Mouse (Mus musculus) neural tube, embryonic 10.5 days (tissue): ENCODE results near the gene Ap2m1.
A peak's percentile ranks its signal among the peaks of the same experiment; 100 is the strongest.

Experiments used
- DNase-seq: peaks from one replicate; pipeline ENCODE4 v3.0.0-alpha.2; 2017; ENCODE audit warnings: low spot score; ENCODE audit errors: extremely low spot score

The Ap2m1 gene

GRCm38 (mm10) chr16:20529375-20529774, 5.9 kb upstream of the Ap2m1 start:
- no peak for DNase-seq

GRCm38 (mm10) chr16:20530941-20531340, 4.3 kb upstream of the Ap2m1 start:
- DNase-seq = no peak

GRCm38 (mm10) chr16:20534617-20535295, 522 bp upstream of the Ap2m1 start:
- DNase-seq = no peak

GRCm38 (mm10) chr16:20536081-20536665, 895 bp downstream of the Ap2m1 start:
- DNase-seq = no peak

GRCm38 (mm10) chr16:20537071-20537471, 1.8 kb downstream of the Ap2m1 start:
- DNase-seq = no peak

GRCm38 (mm10) chr16:20537601-20538320, 2.5 kb downstream of the Ap2m1 start:
- no peak for DNase-seq

- DNase-seq = no peak
Measured at GRCm38 (mm10) chr16:20539649-20540048, 4.4 kb downstream of the Ap2m1 start.

GRCm38 (mm10) chr16:20540438-20540837, 5.2 kb downstream of the Ap2m1 start:
- no peak for DNase-seq

- DNase-seq = no peak
Measured at GRCm38 (mm10) chr16:20545696-20546095, 10.4 kb downstream of the Ap2m1 start.

GRCm38 (mm10) chr16:20547423-20547822, 12.1 kb downstream of the Ap2m1 start:
- no peak for DNase-seq

- DNase-seq = peak; percentile 95
Measured at GRCm38 (mm10) chr16:20548096-20548948, 13.0 kb downstream of the Ap2m1 start, which contains the start of gene Abcf3. Gene Abcf3, plus strand, starts transcription at chr16:20548577.

- DNase-seq = no peak
Measured at GRCm38 (mm10) chr16:20549161-20549560, 13.9 kb downstream of the Ap2m1 start.

- no peak for DNase-seq
Measured at GRCm38 (mm10) chr16:20551691-20552090, 16.4 kb downstream of the Ap2m1 start.

GRCm38 (mm10) chr16:20552594-20552993, 17.3 kb downstream of the Ap2m1 start:
- no peak for DNase-seq

- DNase-seq = no peak
Measured at GRCm38 (mm10) chr16:20555000-20555399, 19.7 kb downstream of the Ap2m1 start.

GRCm38 (mm10) chr16:20557381-20557780, 22.1 kb downstream of the Ap2m1 start:
- no peak for DNase-seq

GRCm38 (mm10) chr16:20565075-20565474, 29.8 kb downstream of the Ap2m1 start:
- DNase-seq = no peak

- DNase-seq = peak; percentile 48
Measured at GRCm38 (mm10) chr16:20589366-20589938, 54.2 kb downstream of the Ap2m1 start, which contains the start of gene Vwa5b2. Gene Vwa5b2, plus strand, starts transcription at chr16:20589471.

- DNase-seq = peak; percentile 66
Measured at GRCm38 (mm10) chr16:20589939-20590679, 54.8 kb downstream of the Ap2m1 start.

GRCm38 (mm10) chr16:20590680-20591038, 55.4 kb downstream of the Ap2m1 start:
- DNase-seq = peak; percentile 41
